Mouse (Mus musculus): ENCODE measurements around the gene Hoxc6.

DNA sequence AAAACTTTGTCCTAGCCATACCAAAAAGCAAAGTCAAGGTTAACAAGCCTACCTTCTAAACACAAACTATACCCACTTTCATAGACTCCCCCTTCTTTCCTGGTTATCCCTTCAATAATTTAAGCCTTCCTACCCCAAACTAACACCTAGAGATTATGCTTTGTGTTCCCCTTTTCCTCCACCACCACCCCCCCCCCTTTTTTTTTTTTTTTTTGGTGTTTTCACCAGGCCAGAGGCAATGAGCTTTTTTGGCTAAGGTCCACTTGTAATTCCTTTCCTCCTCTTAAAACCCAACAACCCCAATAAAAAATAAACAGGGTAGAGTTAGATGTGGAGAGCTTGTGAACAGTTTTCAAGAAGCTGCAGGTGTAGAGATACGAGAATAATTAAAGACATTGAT, 28.8 kb upstream of the Hoxc6 start:
- TF ChIP-seq CTCF (IDR thresholded peaks at IDR 0.05; ENCODE audit: low read depth) (no peak), EP300 (IDR thresholded peaks at IDR 0.05; ENCODE audit: low read depth) (no peak)
